Mouse (Mus musculus) T-helper 1 cell (primary cell): ENCODE measurements at regions not wholly inside any gene's neighbourhood (a gene's known extent, or its start where the extent isn't known, plus 50 kb on each side); places are given as distances from the start of the nearest gene placed in this dataset.

Experiments
- in situ Hi-C: fragments of 300-600 bp; cut with MboI, MseI; formaldehyde crosslinking; loops from one replicate; pipeline ENCODE4 v1.15.1; 2025; ENCODE audit warnings: high pct_unique_total_duplicates

GRCm38 (mm10) chr13:70454592-70455390 lies 182.6 kb downstream of the Ice1 start:
- in situ Hi-C loops = no loop called here

- in situ Hi-C loops = no loop called here
These were observed 179.0 kb downstream of the Ice1 start for GRCm38 (mm10) chr13:70458406-70458805.

GRCm38 (mm10) chr13:70464996-70465395 lies 172.4 kb downstream of the Ice1 start:
- in situ Hi-C loops = no loop called here

GRCm38 (mm10) chr13:70474746-70475145 lies 162.7 kb downstream of the Ice1 start:
- in situ Hi-C loops = no loop called here

- in situ Hi-C loops = no loop called here
These were observed 162.1 kb downstream of the Ice1 start for GRCm38 (mm10) chr13:70475366-70475765.

GRCm38 (mm10) chr13:70499302-70499701 lies 138.1 kb downstream of the Ice1 start:
- in situ Hi-C loops = no loop called here
